Comparison of ENCODE assay signal across 22 mouse cellular contexts in the genomic region with DNA sequence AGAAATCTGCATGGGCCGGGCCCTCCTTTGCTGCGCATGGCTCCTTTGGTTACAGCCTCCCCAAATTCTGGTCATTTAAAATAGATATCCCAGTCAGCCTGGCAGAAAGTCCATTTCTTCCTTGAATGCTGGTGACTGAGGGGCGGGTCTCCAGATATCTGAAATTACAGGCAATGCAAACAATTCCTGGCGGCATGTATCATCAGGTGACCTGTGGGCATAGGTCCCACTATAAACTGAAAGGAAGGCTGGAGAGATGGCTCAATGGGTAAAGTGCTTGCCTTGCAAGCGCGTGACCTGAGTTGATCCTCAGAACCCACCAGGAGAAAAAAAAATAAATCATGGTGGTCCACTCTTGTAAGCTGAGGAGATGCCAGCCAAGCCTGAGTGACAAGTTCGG.
"Had no signal": no experiment of that assay in that cellular context is flagged by ENCODE, and none has a peak within 500 bp of the region (broad histone marks: within the 10 kb centered on the region; RNA-seq: fewer than 3 reads in every experiment).

No protein-coding gene starts in this region.

- H3K4me1 ChIP-seq: kidney, embryonic 15.5 days; limb, embryonic 15.5 days; midbrain, embryonic 12.5 days; midbrain, embryonic 15.5 days; neural tube, embryonic 12.5 days; neural tube, embryonic 15.5 days had no signal

- H3K4me3 ChIP-seq: kidney, embryonic 15.5 days; limb, embryonic 12.5 days; limb, embryonic 15.5 days; liver, embryonic 13.5 days; midbrain, embryonic 12.5 days; midbrain, embryonic 15.5 days; neural tube, embryonic 12.5 days; neural tube, embryonic 15.5 days had no signal

- H3K9me3 ChIP-seq: kidney, embryonic 15.5 days; limb, embryonic 12.5 days; limb, embryonic 15.5 days; liver, embryonic 13.5 days; midbrain, embryonic 12.5 days; midbrain, embryonic 15.5 days; neural tube, embryonic 12.5 days; neural tube, embryonic 15.5 days had no signal

- H3K27me3 ChIP-seq: kidney, embryonic 15.5 days; limb, embryonic 12.5 days; limb, embryonic 15.5 days; liver, embryonic 13.5 days; midbrain, embryonic 12.5 days; midbrain, embryonic 15.5 days; neural tube, embryonic 12.5 days; neural tube, embryonic 15.5 days had no signal

- ATAC-seq: midbrain, embryonic 15.5 days had no signal

- H3K4me2 ChIP-seq: kidney, embryonic 15.5 days; limb, embryonic 12.5 days; limb, embryonic 15.5 days; liver, embryonic 13.5 days; midbrain, embryonic 12.5 days; midbrain, embryonic 15.5 days; neural tube, embryonic 12.5 days; neural tube, embryonic 15.5 days had no signal

- H3K36me3 ChIP-seq: kidney, embryonic 15.5 days; limb, embryonic 12.5 days; limb, embryonic 15.5 days; liver, embryonic 13.5 days; midbrain, embryonic 12.5 days; midbrain, embryonic 15.5 days; neural tube, embryonic 12.5 days; neural tube, embryonic 15.5 days had no signal

- H3K27ac ChIP-seq: kidney, embryonic 15.5 days; limb, embryonic 12.5 days; limb, embryonic 15.5 days; liver, embryonic 13.5 days; midbrain, embryonic 12.5 days; midbrain, embryonic 15.5 days; neural tube, embryonic 12.5 days; neural tube, embryonic 15.5 days had no signal

- H3K9ac ChIP-seq: kidney, embryonic 15.5 days; limb, embryonic 12.5 days; limb, embryonic 15.5 days; liver, embryonic 13.5 days; midbrain, embryonic 12.5 days; midbrain, embryonic 15.5 days; neural tube, embryonic 12.5 days; neural tube, embryonic 15.5 days had no signal

- DNase-seq: kidney, adult 8-10 months; kidney, postnatal 10 days; kidney, postnatal 36 days; left cerebral cortex, postnatal 4 days; liver, embryonic 13.5 days; lung, adult 2 months; lung, postnatal 14 days; lung, postnatal 4 days; right cerebral cortex, adult 18-20 months; right cerebral cortex, postnatal 14 days; right cerebral cortex, postnatal 4 days; spleen, adult 18-20 months; thymus, adult 2 months; thymus, postnatal 14 days; thymus, postnatal 4 days had no signal
